Mouse (Mus musculus) embryonic facial prominence, embryonic 15.5 days (tissue): Measurements from ENCODE around the gene Myo1b. TPM values are rescaled to one million over a fixed set of nuclear protein-coding genes. Genes with fewer than 3 reads are reported as not detected.

Experiments
- ATAC-seq: fragments of 200-750 bp; cut with Nextera tagmentation; 2 replicates; pipeline ENCODE4 v1.8.0; 2017; ENCODE audit warnings: low read depth, moderate TSS enrichment; ENCODE audit not compliant: insufficient number of reproducible peaks, low FRiP score, low TSS enrichment
- H3K27ac ChIP-seq: fragments of 300-500 bp; sonication (generic); replicated peaks from 2 replicates; pipeline ENCODE4 v1.5.1; 2015; ENCODE audit warnings: mild to moderate bottlenecking, inconsistent platforms
- H3K27me3 ChIP-seq: fragments of 300-500 bp; sonication (generic); 2 replicates; pipeline ENCODE4 v1.6.1; 2015; ENCODE audit warnings: inconsistent platforms
- H3K36me3 ChIP-seq: fragments of 300-500 bp; sonication (generic); 2 replicates; pipeline ENCODE4 v1.6.1; 2015; ENCODE audit warnings: mild to moderate bottlenecking, inconsistent platforms
- H3K4me1 ChIP-seq: fragments of 300-500 bp; sonication (generic); 2 replicates; pipeline ENCODE4 v1.6.1; 2015; ENCODE audit warnings: inconsistent platforms
- H3K4me2 ChIP-seq: fragments of 300-500 bp; sonication (generic); replicated peaks from 2 replicates; pipeline ENCODE4 v1.6.1; 2015; ENCODE audit warnings: mild to moderate bottlenecking, inconsistent platforms
- H3K4me3 ChIP-seq: fragments of 300-500 bp; sonication (generic); replicated peaks from 2 replicates; pipeline ENCODE4 v1.5.1; 2015; ENCODE audit warnings: mild to moderate bottlenecking, inconsistent platforms
- H3K9ac ChIP-seq: fragments of 300-500 bp; sonication (generic); 2 replicates; pipeline ENCODE4 v1.6.1; 2015; ENCODE audit warnings: inconsistent platforms
- H3K9me3 ChIP-seq: fragments of 300-500 bp; sonication (generic); replicated peaks from 2 replicates; pipeline ENCODE4 v1.6.1; 2016; ENCODE audit warnings: inconsistent platforms
- WGBS: fragments of 180-500 bp; shearing (Covaris S2); methylation state at CpG from one replicate; pipeline ENCODE4 v1.1.7; 2015; 5-methylcytosine and 5-hydroxymethylcytosine counted together
- polyA plus RNA-seq: library from polyadenylated mRNA; unstranded; fragments of >200 nt; fragmentation: Nextera tagmentation; extraction: Ambion mirVana; gene quantifications from 2 replicates; pipeline ENCODE4 v1.2.1, GENCODE M21; 2015

The Myo1b gene
- polyA plus RNA-seq: 76.2 and 77.9 TPM in 2 replicates

DNA sequence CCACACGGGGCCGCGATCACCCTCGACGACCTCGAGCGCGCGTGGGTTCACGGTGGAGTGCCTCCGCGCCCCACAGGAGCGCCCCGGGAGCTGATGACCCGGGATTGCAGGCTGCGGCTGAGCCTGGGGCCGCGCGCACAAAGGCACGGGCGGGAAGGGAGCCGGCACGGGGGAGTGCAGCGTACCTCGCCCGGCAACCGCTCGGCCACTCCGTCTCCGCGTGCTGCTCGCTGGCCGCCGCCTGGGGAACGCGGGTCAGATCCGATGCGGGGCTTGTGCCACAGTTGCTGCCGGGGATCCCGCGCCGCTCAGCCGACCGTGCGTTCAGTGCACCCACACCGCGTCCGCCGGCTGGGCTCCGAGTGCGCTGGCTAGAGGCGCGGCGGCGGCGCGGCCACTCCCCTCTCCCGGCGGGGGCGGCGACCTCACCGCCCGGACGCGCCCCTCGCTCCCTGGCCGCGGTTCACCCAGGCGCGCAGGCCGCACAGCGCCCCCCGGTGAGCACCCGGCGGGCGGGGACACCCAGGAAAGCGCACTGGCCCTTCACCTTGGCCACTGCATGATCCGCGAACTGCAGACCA is at the start of gene Myo1b:
Gene Myo1b, minus strand, starts transcription at position 496 of the 581 bp plus-strand sequence.
- Histone ChIP-seq H3K9me3 (no peaks in the 10 kb centered on the region), H3K4me2 (peak within 1 kb of the TSS; percentile 64), H3K27ac (peak within 1 kb of the TSS; percentile 86), H3K4me1 (peaks cover 14% of the 10 kb centered on the region), H3K9ac (peak within 1 kb of the TSS; percentile 76), H3K4me3 (peak within 1 kb of the TSS; percentile 69), H3K27me3 (no peaks in the 10 kb centered on the region), H3K36me3 (no peaks in the 10 kb centered on the region)
- ATAC-seq: peak; percentile 88
- WGBS: under 1% methylated on average over 78 of the region's 79 CpGs

- no peak overlapping the region for H3K9ac ChIP-seq
- H3K4me2 ChIP-seq: no peak overlapping the region
- H3K36me3 ChIP-seq: no peaks in the 10 kb centered on the region
- no peaks in the 10 kb centered on the region for H3K9me3 ChIP-seq
- no peak overlapping the region for H3K4me3 ChIP-seq
- no peak overlapping the region for H3K27ac ChIP-seq
- no peak for ATAC-seq
- no peaks in the 10 kb centered on the region for H3K27me3 ChIP-seq
- 0 out of 2 replicates have a peak, but pooled peaks cover 2% of the 10 kb centered on the region for H3K4me1 ChIP-seq
- 84% methylated on average over 2 of the region's 2 CpGs for WGBS
Observed at GRCm38 (mm10) chr1:51964647-51965046, 48.8 kb upstream of the Myo1b start.

GRCm38 (mm10) chr1:51947116-51947515 is 31.2 kb upstream of the Myo1b start:
- Histone ChIP-seq H3K4me3 (no peak overlapping the region), H3K27ac (no peak overlapping the region), H3K36me3 (no peaks in the 10 kb centered on the region), H3K4me1 (no peaks in the 10 kb centered on the region), H3K9ac (no peak overlapping the region), H3K27me3 (no peaks in the 10 kb centered on the region), H3K9me3 (no peaks in the 10 kb centered on the region), H3K4me2 (no peak overlapping the region)
- WGBS: 42% methylated on average over 4 of the region's 4 CpGs
- ATAC-seq: no peak

GRCm38 (mm10) chr1:51944755-51945154 is 28.9 kb upstream of the Myo1b start:
- no peak overlapping the region for H3K4me3 ChIP-seq
- 39% methylated on average over 5 of the region's 5 CpGs for WGBS
- H3K27me3 ChIP-seq: no peaks in the 10 kb centered on the region
- H3K9ac ChIP-seq: no peak overlapping the region
- H3K27ac ChIP-seq: no peak overlapping the region
- ATAC-seq: 0 out of 2 replicates have a peak, but pooled peaks have one; percentile 24
- H3K4me1 ChIP-seq: no peaks in the 10 kb centered on the region
- no peaks in the 10 kb centered on the region for H3K9me3 ChIP-seq
- no peak overlapping the region for H3K4me2 ChIP-seq
- no peaks in the 10 kb centered on the region for H3K36me3 ChIP-seq

GRCm38 (mm10) chr1:51938357-51938756 is 22.5 kb upstream of the Myo1b start:
- Histone ChIP-seq H3K4me2 (no peak overlapping the region), H3K9me3 (no peaks in the 10 kb centered on the region), H3K4me1 (no peaks in the 10 kb centered on the region), H3K27ac (no peak overlapping the region), H3K9ac (no peak overlapping the region), H3K27me3 (no peaks in the 10 kb centered on the region), H3K4me3 (no peak overlapping the region), H3K36me3 (no peaks in the 10 kb centered on the region)
- no peak for ATAC-seq
- WGBS: 91% methylated on average over 7 of the region's 7 CpGs

- WGBS: 45% methylated on average over 2 of the region's 2 CpGs
- Histone ChIP-seq H3K4me1 (no peaks in the 10 kb centered on the region), H3K27me3 (no peaks in the 10 kb centered on the region), H3K9me3 (no peaks in the 10 kb centered on the region), H3K4me2 (no peak overlapping the region), H3K4me3 (no peak overlapping the region), H3K36me3 (no peaks in the 10 kb centered on the region), H3K9ac (no peak overlapping the region), H3K27ac (no peak overlapping the region)
- ATAC-seq: no peak
Observed at GRCm38 (mm10) chr1:51935006-51935405, 19.1 kb upstream of the Myo1b start.

DNA sequence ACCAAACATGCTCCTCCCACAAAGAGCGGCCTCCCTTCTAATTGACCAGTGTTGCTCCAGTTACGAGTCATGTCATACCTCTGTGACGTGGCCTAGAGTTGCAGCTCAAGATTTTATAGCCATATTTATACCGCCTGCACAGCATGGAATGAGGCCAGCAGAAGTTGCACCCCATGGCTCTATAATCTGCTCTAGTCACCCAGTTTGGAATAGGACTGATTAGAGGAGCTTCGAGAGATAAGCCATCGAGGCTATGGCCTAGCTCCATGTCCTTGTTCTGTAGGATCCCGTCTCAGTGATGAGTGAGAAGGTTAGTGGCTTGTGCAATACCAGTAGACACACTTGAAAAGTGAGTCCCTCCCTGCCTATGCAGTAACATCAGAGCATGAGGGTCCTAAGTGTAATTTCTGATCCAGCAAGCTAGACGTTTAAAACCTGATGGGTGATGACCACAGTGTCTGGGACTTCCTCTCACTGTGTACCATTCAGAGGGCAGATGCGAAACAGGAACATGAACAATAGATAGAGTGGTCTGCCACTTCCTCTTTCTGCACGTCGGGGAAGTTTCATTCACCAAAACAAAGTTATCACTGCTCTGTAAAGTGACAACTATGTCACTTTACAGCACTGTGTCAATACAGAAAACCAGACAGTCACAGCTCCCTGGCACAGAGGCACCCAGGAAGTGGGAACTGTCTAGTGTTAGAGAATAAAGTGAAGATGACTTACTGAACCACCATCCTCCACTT is 18.5 kb upstream of the Myo1b start:
- Histone ChIP-seq H3K4me3 (no peak overlapping the region), H3K36me3 (no peaks in the 10 kb centered on the region), H3K4me2 (no peak overlapping the region), H3K27ac (no peak overlapping the region), H3K9ac (no peak overlapping the region), H3K9me3 (no peaks in the 10 kb centered on the region), H3K27me3 (no peaks in the 10 kb centered on the region), H3K4me1 (no peaks in the 10 kb centered on the region)
- ATAC-seq: no peak
- 76% methylated on average over 11 of the region's 11 CpGs for WGBS

GRCm38 (mm10) chr1:51932826-51933225 is 17.0 kb upstream of the Myo1b start:
- H3K27me3 ChIP-seq: no peaks in the 10 kb centered on the region
- H3K4me3 ChIP-seq: no peak overlapping the region
- WGBS: 65% methylated on average over 3 of the region's 3 CpGs
- no peak overlapping the region for H3K9ac ChIP-seq
- no peaks in the 10 kb centered on the region for H3K4me1 ChIP-seq
- ATAC-seq: no peak
- H3K9me3 ChIP-seq: no peaks in the 10 kb centered on the region
- H3K27ac ChIP-seq: no peak overlapping the region
- H3K36me3 ChIP-seq: no peaks in the 10 kb centered on the region
- H3K4me2 ChIP-seq: no peak overlapping the region

- no peaks in the 10 kb centered on the region for H3K27me3 ChIP-seq
- H3K4me1 ChIP-seq: no peaks in the 10 kb centered on the region
- no peak overlapping the region for H3K27ac ChIP-seq
- no peak overlapping the region for H3K4me2 ChIP-seq
- no peak overlapping the region for H3K4me3 ChIP-seq
- H3K36me3 ChIP-seq: no peaks in the 10 kb centered on the region
- H3K9me3 ChIP-seq: no peaks in the 10 kb centered on the region
- H3K9ac ChIP-seq: no peak overlapping the region
- WGBS: 64% methylated on average over 7 of the region's 7 CpGs
- ATAC-seq: no peak
Observed at GRCm38 (mm10) chr1:51931561-51931960, 15.7 kb upstream of the Myo1b start.

DNA sequence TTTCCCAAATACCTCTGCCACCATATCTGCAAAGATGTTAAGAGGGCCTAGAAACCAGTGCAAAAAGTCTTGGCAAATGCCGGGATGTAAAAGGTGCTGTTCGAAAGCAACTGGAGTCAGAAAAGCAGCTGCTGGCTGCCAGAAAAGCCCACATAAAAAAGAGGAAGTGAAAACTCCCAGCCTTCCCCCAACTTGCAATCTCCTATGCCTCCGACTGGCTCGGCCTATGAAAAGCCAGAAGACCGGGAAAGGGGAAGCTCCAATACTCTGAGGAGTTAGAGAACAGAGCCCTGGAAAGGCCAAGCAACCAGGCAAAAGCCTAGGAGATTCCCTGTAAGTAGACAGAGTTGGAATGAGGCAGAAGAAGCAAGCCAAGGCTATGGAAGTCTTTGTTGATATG is 14.7 kb upstream of the Myo1b start:
- no peak overlapping the region for H3K4me3 ChIP-seq
- H3K27ac ChIP-seq: no peak overlapping the region
- 63% methylated on average over 5 of the region's 5 CpGs for WGBS
- H3K4me1 ChIP-seq: no peaks in the 10 kb centered on the region
- H3K27me3 ChIP-seq: no peaks in the 10 kb centered on the region
- no peak overlapping the region for H3K4me2 ChIP-seq
- no peaks in the 10 kb centered on the region for H3K9me3 ChIP-seq
- H3K9ac ChIP-seq: no peak overlapping the region
- no peaks in the 10 kb centered on the region for H3K36me3 ChIP-seq
- ATAC-seq: no peak

GRCm38 (mm10) chr1:51929557-51929956 is 13.7 kb upstream of the Myo1b start:
- Histone ChIP-seq H3K9me3 (no peaks in the 10 kb centered on the region), H3K9ac (no peak overlapping the region), H3K27me3 (no peaks in the 10 kb centered on the region), H3K4me3 (no peak overlapping the region), H3K27ac (no peak overlapping the region), H3K36me3 (no peaks in the 10 kb centered on the region), H3K4me1 (no peaks in the 10 kb centered on the region), H3K4me2 (no peak overlapping the region)
- 69% methylated on average over 3 of the region's 3 CpGs for WGBS
- ATAC-seq: no peak

DNA sequence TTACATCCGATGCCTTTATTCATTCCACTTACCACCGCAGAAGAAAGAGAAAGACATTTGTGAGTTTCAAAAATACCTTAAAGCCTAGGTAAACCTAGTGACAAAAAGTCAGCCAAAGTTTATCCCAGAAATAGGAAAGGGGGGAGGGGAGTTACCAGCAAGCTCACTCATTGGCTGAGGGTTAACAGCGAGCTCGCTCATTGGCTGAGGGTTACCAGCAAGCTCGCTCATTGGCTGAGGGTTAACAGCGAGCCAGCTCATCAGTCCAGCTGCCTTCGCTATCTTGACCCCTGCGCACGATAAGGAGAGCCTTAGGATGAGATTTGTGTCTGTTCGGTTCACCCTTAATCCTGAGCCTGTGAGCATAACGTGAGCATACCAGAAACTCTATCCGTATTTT is 6.9 kb upstream of the Myo1b start:
- no peaks in the 10 kb centered on the region for H3K4me1 ChIP-seq
- H3K9me3 ChIP-seq: no peaks in the 10 kb centered on the region
- no peaks in the 10 kb centered on the region for H3K27me3 ChIP-seq
- no peak for ATAC-seq
- H3K4me3 ChIP-seq: no peak overlapping the region
- no peak overlapping the region for H3K27ac ChIP-seq
- H3K9ac ChIP-seq: no peak overlapping the region
- WGBS: 17% methylated on average over 12 of the region's 12 CpGs
- H3K4me2 ChIP-seq: 0 out of 2 replicates have a peak overlapping the region, but pooled peaks have one; percentile 19
- no peaks in the 10 kb centered on the region for H3K36me3 ChIP-seq
